Mouse (Mus musculus) midbrain, embryonic 12.5 days (tissue): ENCODE measurements around the gene Syk. TPM values are rescaled to one million over a fixed set of nuclear protein-coding genes. Genes with fewer than 3 reads are reported as not detected.

Source experiments
- ATAC-seq: fragments of 200-750 bp; cut with Nextera tagmentation; 2 replicates; pipeline ENCODE4 v1.8.0; 2017; ENCODE audit warnings: low read depth, moderate TSS enrichment, moderate library complexity; ENCODE audit not compliant: low FRiP score
- H3K27ac ChIP-seq: fragments of 300-500 bp; sonication (generic); replicated peaks from 2 replicates; pipeline ENCODE4 v1.5.1; 2016; ENCODE audit warnings: mild to moderate bottlenecking
- H3K27me3 ChIP-seq: fragments of 300-500 bp; sonication (generic); 2 replicates; pipeline ENCODE4 v1.6.1; 2016; ENCODE audit warnings: mild to moderate bottlenecking
- H3K36me3 ChIP-seq: fragments of 300-500 bp; sonication (generic); 2 replicates; pipeline ENCODE4 v1.6.1; 2016
- H3K4me1 ChIP-seq: fragments of 300-500 bp; sonication (generic); 2 replicates; pipeline ENCODE4 v1.6.1; 2016
- H3K4me2 ChIP-seq: fragments of 300-500 bp; sonication (generic); replicated peaks from 2 replicates; pipeline ENCODE4 v1.6.1; 2016; ENCODE audit warnings: mild to moderate bottlenecking, moderate library complexity
- H3K4me3 ChIP-seq: fragments of 300-500 bp; sonication (generic); 2 replicates; pipeline ENCODE4 v1.5.1; 2016; ENCODE audit warnings: mild to moderate bottlenecking
- H3K9ac ChIP-seq: fragments of 300-500 bp; sonication (generic); replicated peaks from 2 replicates; pipeline ENCODE4 v1.6.1; 2016; ENCODE audit warnings: mild to moderate bottlenecking, moderate library complexity
- H3K9me3 ChIP-seq: fragments of 300-500 bp; sonication (generic); 2 replicates; pipeline ENCODE4 v1.6.1; 2016; ENCODE audit warnings: mild to moderate bottlenecking
- WGBS: fragments of 180-500 bp; shearing (Covaris S2); methylation state at CpG from one replicate; pipeline ENCODE4 v1.1.7; 2016; 5-methylcytosine and 5-hydroxymethylcytosine counted together
- polyA plus RNA-seq: library from polyadenylated mRNA; unstranded; fragments of >200 nt; fragmentation: Nextera tagmentation; extraction: Ambion mirVana; gene quantifications from 2 replicates; pipeline ENCODE4 v1.2.1, GENCODE M21; 2016

The Syk gene
- 2.2 and 3.2 TPM in 2 replicates for polyA plus RNA-seq

GRCm38 (mm10) chr13:52582878-52583661 is at the start of gene Syk:
TSS of gene Syk (plus strand) at chr13:52583173.
- H3K9ac ChIP-seq, result peak within 1 kb of the TSS; percentile 47; the same call in 1 of the 2 replicates
- no peaks in the 10 kb centered on the region for H3K9me3 ChIP-seq
- peaks cover 37% of the 10 kb centered on the region for H3K27me3 ChIP-seq
- ATAC-seq, result peak; percentile 44; the same call in 1 of the 2 replicates
- H3K27ac ChIP-seq, result no peak within 1 kb of the TSS
- H3K4me2 ChIP-seq, result peak within 1 kb of the TSS; percentile 98
- H3K36me3 ChIP-seq, result no peaks in the 10 kb centered on the region
- peak within 1 kb of the TSS; percentile 60 for H3K4me3 ChIP-seq
- WGBS, result under 1% methylated on average over 70 of the region's 70 CpGs
- H3K4me1 ChIP-seq, result peaks cover 15% of the 10 kb centered on the region; the same call in 1 of the 2 replicates

DNA sequence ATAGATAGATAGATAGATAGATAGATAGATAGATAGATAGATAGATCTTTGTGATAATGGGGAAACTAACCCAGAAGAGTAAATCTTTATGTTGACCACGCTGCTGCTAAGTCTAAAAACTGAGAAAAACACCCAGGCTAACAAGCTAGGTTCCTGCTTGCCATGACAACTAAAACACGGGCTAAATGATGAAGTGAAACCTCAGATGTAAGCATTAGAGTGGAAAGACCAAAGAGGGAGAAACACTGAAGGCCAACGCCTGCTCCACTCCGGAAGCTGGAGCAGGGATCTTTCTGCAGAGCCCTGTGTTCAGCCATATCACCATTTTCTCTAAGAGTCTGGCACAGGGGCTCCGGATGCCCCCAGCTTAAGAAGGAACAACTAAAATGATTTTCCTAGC is 49.3 kb upstream of the Syk start:
- WGBS, result 75% methylated on average over 5 of the region's 5 CpGs
- H3K9me3 ChIP-seq, result no peaks in the 10 kb centered on the region
- H3K4me2 ChIP-seq, result no peak overlapping the region
- no peak for ATAC-seq
- peaks cover 7% of the 10 kb centered on the region for H3K4me1 ChIP-seq
- H3K36me3 ChIP-seq, result no peaks in the 10 kb centered on the region
- H3K4me3 ChIP-seq, result no peak overlapping the region
- no peak overlapping the region for H3K9ac ChIP-seq
- no peak overlapping the region for H3K27ac ChIP-seq
- peaks cover 32% of the 10 kb centered on the region for H3K27me3 ChIP-seq

DNA sequence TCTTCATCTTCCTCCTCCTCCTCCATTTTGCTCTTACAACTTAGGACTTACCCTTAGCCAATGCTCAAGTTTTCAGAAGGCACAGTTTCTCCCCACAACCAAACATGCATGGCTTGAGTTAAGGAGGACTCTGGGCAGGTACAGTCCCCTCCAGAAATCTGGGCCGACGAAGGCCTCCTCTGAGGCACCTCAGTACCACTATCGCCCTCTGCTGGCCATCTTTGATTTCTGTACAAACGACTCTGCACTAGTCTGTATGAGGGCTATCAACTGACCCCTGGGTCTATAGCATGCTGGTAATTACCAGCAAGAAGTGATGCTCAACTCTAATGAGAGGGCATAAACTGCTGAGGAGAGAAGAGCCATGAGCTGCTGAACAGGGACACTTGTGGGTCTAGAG is 47.4 kb upstream of the Syk start:
- no peak overlapping the region for H3K9ac ChIP-seq
- H3K4me3 ChIP-seq, result no peak overlapping the region
- H3K4me1 ChIP-seq, result peaks cover under 1% of the 10 kb centered on the region
- no peaks in the 10 kb centered on the region for H3K9me3 ChIP-seq
- 9% methylated on average over 4 of the region's 4 CpGs for WGBS
- no peaks in the 10 kb centered on the region for H3K36me3 ChIP-seq
- H3K4me2 ChIP-seq, result no peak overlapping the region
- peaks cover 15% of the 10 kb centered on the region for H3K27me3 ChIP-seq
- no peak for ATAC-seq
- no peak overlapping the region for H3K27ac ChIP-seq

DNA sequence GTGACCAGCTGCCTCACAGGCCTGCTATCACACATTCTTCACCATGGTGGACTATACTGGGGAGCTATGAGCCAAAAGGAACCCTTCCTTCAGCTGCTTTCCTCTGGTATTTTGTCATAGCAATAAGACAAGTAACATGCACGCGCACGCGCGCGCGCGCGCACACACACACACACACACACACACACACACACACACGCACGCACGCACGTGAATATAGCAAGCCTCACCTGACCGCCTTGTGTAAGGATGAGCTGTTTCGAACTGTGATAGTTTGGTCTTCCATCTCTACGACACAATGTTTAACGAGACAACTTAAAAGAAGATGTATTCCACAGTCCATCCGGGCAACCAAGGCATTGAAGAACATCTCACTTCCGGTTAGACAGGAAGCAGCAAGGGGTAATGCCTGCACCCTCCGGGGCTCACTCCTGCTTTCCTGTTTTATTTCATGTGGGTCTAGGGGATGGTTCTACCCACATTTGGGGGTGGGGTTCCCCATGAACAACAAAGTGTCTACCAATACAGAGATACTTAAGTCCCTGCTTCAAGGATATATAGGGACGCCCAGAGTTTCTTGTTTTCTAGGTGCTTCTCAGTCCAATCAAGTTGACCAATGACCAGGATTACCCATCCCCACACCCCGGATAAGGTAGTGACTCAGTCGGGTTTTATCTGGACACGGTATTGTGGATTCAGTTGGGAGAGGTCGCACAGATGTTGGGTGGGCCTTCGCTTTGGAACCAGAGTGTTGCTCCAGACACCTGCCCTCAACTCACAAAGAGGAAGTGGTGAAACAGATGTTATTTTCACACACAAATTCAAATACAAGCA is 45.0 kb upstream of the Syk start:
- Histone ChIP-seq H3K4me2 (no peak overlapping the region), H3K27me3 (peaks cover 14% of the 10 kb centered on the region), H3K9me3 (no peaks in the 10 kb centered on the region), H3K9ac (no peak overlapping the region), H3K27ac (no peak overlapping the region), H3K4me3 (no peak overlapping the region), H3K4me1 (peaks cover 3% of the 10 kb centered on the region; the same call in 1 of the 2 replicates), H3K36me3 (no peaks in the 10 kb centered on the region)
- 96% methylated on average over 26 of the region's 26 CpGs for WGBS
- no peak for ATAC-seq

GRCm38 (mm10) chr13:52538588-52539116 is 44.3 kb upstream of the Syk start:
- 92% methylated on average over 9 of the region's 9 CpGs for WGBS
- no peak overlapping the region for H3K27ac ChIP-seq
- ATAC-seq, result no peak

GRCm38 (mm10) chr13:52539461-52539860 is 43.5 kb upstream of the Syk start:
- H3K27ac ChIP-seq, result no peak overlapping the region
- H3K9me3 ChIP-seq, result no peaks in the 10 kb centered on the region
- H3K4me3 ChIP-seq, result no peak overlapping the region
- no peaks in the 10 kb centered on the region for H3K36me3 ChIP-seq
- H3K27me3 ChIP-seq, result peaks cover 6% of the 10 kb centered on the region
- no peak overlapping the region for H3K9ac ChIP-seq
- no peak overlapping the region for H3K4me2 ChIP-seq
- WGBS, result 86% methylated on average over 6 of the region's 6 CpGs
- peaks cover 3% of the 10 kb centered on the region; the same call in 1 of the 2 replicates for H3K4me1 ChIP-seq
- no peak for ATAC-seq

More at GRCm38 (mm10) chr13:52538588-52539116, 44.3 kb upstream of the Syk start:
- peaks cover 14% of the 10 kb centered on the region for H3K27me3 ChIP-seq
- H3K4me3 ChIP-seq, result no peak overlapping the region
- H3K36me3 ChIP-seq, result no peaks in the 10 kb centered on the region
- no peak overlapping the region for H3K4me2 ChIP-seq
- H3K9ac ChIP-seq, result no peak overlapping the region
- H3K4me1 ChIP-seq, result peaks cover 3% of the 10 kb centered on the region; the same call in 1 of the 2 replicates
- H3K9me3 ChIP-seq, result no peaks in the 10 kb centered on the region

- Histone ChIP-seq H3K4me3 (no peak overlapping the region), H3K9ac (no peak overlapping the region), H3K9me3 (no peaks in the 10 kb centered on the region), H3K4me1 (peaks cover 3% of the 10 kb centered on the region; the same call in 1 of the 2 replicates), H3K27me3 (peaks cover 4% of the 10 kb centered on the region; the same call in 1 of the 2 replicates), H3K27ac (no peak overlapping the region), H3K36me3 (no peaks in the 10 kb centered on the region), H3K4me2 (no peak overlapping the region)
- no peak for ATAC-seq
- 74% methylated on average over 5 of the region's 5 CpGs for WGBS
Observed at GRCm38 (mm10) chr13:52541385-52542035, 41.5 kb upstream of the Syk start.

GRCm38 (mm10) chr13:52542036-52542526 is 40.9 kb upstream of the Syk start:
- Histone ChIP-seq H3K27ac (no peak overlapping the region), H3K36me3 (no peaks in the 10 kb centered on the region), H3K4me3 (no peak overlapping the region), H3K27me3 (peaks cover 4% of the 10 kb centered on the region; the same call in 1 of the 2 replicates), H3K9me3 (no peaks in the 10 kb centered on the region), H3K4me1 (peaks cover 3% of the 10 kb centered on the region; the same call in 1 of the 2 replicates), H3K9ac (no peak overlapping the region), H3K4me2 (no peak overlapping the region)
- no peak for ATAC-seq
- 77% methylated on average over 8 of the region's 8 CpGs for WGBS

DNA sequence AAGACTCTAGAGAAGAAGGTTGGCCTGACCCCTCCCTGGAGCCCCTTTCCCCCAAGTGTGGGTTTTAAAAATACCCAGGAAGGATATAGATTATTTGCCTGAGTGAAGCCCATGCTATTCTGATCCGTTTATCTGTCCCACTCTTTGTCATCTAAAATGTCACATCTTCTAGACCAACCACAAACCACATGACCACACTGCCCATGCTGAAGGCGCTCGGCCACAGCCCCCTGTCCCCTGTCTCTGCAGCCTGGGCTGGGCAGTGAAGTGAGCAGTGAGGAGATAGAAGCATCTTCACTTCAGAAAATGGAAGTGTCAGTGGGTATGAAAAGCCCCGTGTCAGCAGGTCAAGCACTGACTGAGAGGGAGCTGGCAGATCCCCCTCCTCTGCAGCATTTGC is 40.3 kb upstream of the Syk start:
- 69% methylated on average over 4 of the region's 4 CpGs for WGBS
- no peak overlapping the region for H3K4me3 ChIP-seq
- no peak overlapping the region for H3K27ac ChIP-seq
- peaks cover 3% of the 10 kb centered on the region; the same call in 1 of the 2 replicates for H3K4me1 ChIP-seq
- H3K9me3 ChIP-seq, result no peaks in the 10 kb centered on the region
- no peaks in the 10 kb centered on the region for H3K36me3 ChIP-seq
- no peak overlapping the region for H3K9ac ChIP-seq
- H3K4me2 ChIP-seq, result no peak overlapping the region
- peaks cover 4% of the 10 kb centered on the region; the same call in 1 of the 2 replicates for H3K27me3 ChIP-seq
- no peak for ATAC-seq

DNA sequence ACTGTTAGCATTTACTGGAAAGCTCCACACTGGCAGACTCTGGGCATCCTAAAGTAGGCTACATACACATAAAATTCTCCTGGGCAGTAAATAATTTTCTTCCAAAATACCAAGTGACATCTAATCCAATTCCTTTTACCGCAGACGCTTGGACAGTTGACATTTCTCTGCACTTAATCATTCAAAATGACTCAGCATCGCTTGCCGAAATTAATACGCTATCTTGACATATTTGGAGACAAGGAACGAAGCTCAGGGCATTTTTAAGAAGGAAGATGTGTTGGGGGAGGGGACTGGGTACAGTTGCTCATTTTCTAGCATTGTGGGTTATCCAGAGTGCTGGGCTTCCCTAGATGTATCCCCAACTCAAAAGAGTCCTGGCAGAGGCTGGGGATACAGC is 36.7 kb upstream of the Syk start:
- no peak overlapping the region for H3K4me2 ChIP-seq
- 87% methylated on average over 6 of the region's 6 CpGs for WGBS
- H3K27ac ChIP-seq, result no peak overlapping the region
- no peaks in the 10 kb centered on the region for H3K36me3 ChIP-seq
- H3K27me3 ChIP-seq, result peaks cover 4% of the 10 kb centered on the region; the same call in 1 of the 2 replicates
- ATAC-seq, result no peak
- H3K4me3 ChIP-seq, result no peak overlapping the region
- H3K4me1 ChIP-seq, result peaks cover 3% of the 10 kb centered on the region; the same call in 1 of the 2 replicates
- H3K9me3 ChIP-seq, result no peaks in the 10 kb centered on the region
- no peak overlapping the region for H3K9ac ChIP-seq

DNA sequence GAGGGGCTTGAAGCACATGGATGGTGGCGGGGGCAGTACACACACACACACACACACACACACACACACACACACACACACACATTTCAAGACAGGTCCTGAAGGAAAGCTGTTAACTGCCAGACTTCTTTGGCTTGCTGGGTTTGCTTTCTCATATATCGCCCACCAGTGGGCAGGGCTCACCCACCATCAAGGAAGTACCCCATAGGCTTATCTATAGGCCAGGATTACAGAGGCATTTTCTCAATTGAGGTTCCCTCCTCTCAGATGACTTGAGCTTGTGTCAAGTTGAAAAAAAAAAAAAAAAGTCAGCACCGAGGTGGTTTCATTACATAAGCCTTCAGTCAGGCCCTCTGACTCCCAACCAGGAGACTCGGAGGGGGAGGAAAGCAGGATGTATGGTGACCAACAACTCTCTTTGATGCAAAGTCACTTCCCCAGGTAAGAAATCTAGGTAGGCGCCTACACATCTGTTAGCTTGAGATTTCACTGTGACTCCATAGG is 32.2 kb upstream of the Syk start:
- no peaks in the 10 kb centered on the region for H3K4me1 ChIP-seq
- H3K9me3 ChIP-seq, result no peaks in the 10 kb centered on the region
- no peak overlapping the region for H3K27ac ChIP-seq
- 78% methylated on average over 5 of the region's 5 CpGs for WGBS
- H3K4me3 ChIP-seq, result no peak overlapping the region
- ATAC-seq, result no peak
- H3K9ac ChIP-seq, result no peak overlapping the region
- H3K27me3 ChIP-seq, result no peaks in the 10 kb centered on the region
- no peaks in the 10 kb centered on the region for H3K36me3 ChIP-seq
- H3K4me2 ChIP-seq, result no peak overlapping the region
